Mouse (Mus musculus) embryonic facial prominence, embryonic 12.5 days (tissue): ENCODE data around the gene Cpm. TPM values are rescaled to one million over a fixed set of nuclear protein-coding genes. Genes with fewer than 3 reads are reported as not detected.

Experiments
- ATAC-seq: fragments of 200-750 bp; cut with Nextera tagmentation; 2 replicates; pipeline ENCODE4 v1.8.0; 2017; ENCODE audit not compliant: insufficient number of reproducible peaks, insufficient read depth, low FRiP score, low TSS enrichment
- H3K27ac ChIP-seq: fragments of 300-500 bp; sonication (generic); 2 replicates; pipeline ENCODE4 v1.5.1; 2016; ENCODE audit warnings: mild to moderate bottlenecking
- H3K27me3 ChIP-seq: fragments of 300-500 bp; sonication (generic); 2 replicates; pipeline ENCODE4 v1.6.1; 2016; ENCODE audit warnings: mild to moderate bottlenecking, moderate library complexity
- H3K36me3 ChIP-seq: fragments of 300-500 bp; sonication (generic); 2 replicates; pipeline ENCODE4 v1.6.1; 2016; ENCODE audit warnings: mild to moderate bottlenecking
- H3K4me1 ChIP-seq: fragments of 300-500 bp; sonication (generic); 2 replicates; pipeline ENCODE4 v1.6.1; 2016
- H3K4me2 ChIP-seq: fragments of 300-500 bp; sonication (generic); replicated peaks from 2 replicates; pipeline ENCODE4 v1.6.1; 2016; ENCODE audit warnings: mild to moderate bottlenecking, moderate library complexity
- H3K4me3 ChIP-seq: fragments of 300-500 bp; sonication (generic); 2 replicates; pipeline ENCODE4 v1.5.1; 2016; ENCODE audit warnings: mild to moderate bottlenecking
- H3K9ac ChIP-seq: fragments of 300-500 bp; sonication (generic); 2 replicates; pipeline ENCODE4 v1.6.1; 2016; ENCODE audit warnings: mild to moderate bottlenecking, moderate library complexity
- H3K9me3 ChIP-seq: fragments of 300-500 bp; sonication (generic); 2 replicates; pipeline ENCODE4 v1.6.1; 2016; ENCODE audit warnings: mild to moderate bottlenecking, moderate library complexity
- WGBS: fragments of 180-500 bp; shearing (Covaris S2); methylation state at CpG from one replicate; pipeline ENCODE4 v1.1.7; 2016; 5-methylcytosine and 5-hydroxymethylcytosine counted together
- polyA plus RNA-seq: library from polyadenylated mRNA; unstranded; fragments of >200 nt; fragmentation: Nextera tagmentation; extraction: Ambion mirVana; gene quantifications from 2 replicates; pipeline ENCODE4 v1.2.1, GENCODE M21; 2016

Gene Cpm
- polyA plus RNA-seq, 1 experiment from 2014 or later, result 20.4 TPM

DNA sequence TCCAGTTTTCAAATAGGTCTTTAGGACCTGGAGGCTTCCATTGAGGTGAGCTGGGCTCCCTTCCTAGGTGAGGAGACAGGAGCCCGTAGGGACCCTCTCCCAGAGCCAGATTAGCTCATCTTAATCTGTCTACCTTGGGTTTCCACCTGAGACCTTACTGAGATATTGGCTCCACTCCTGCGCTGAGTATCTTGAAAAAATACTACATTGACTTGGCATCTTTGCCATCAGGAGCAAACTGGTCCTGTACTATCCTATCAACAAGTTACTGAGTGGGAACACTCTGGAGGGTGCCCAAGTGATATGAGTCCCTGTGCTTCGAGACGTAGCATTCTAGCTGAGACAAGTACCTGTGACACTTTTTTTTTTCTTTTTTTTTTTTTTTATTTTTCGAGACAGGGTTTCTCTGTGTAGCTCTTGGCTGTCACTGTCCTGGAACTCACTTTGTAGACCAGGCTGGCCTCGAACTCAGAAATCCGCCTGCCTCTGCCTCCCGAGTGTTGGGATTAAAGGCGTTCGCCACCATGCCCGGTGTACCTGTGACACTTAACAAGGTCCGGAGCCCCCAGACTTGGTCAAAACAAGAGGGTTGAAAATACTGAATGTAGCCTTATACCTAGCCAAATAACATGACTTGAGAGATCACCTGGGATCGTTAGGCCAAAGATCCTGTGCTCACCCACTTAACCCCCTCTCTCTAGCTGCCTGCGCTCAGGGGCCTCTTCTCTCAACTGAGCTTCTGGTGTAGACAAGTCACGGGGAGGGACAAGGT lies 13.4 kb downstream of the Cpm start:
- 92% methylated on average over 15 of the region's 15 CpGs for WGBS
- Histone ChIP-seq H3K4me2 (no peak overlapping the region), H3K4me1 (0 out of 2 replicates have a peak, but pooled peaks cover 6% of the 10 kb centered on the region), H3K9ac (no peak overlapping the region), H3K27me3 (no peaks in the 10 kb centered on the region), H3K9me3 (no peaks in the 10 kb centered on the region), H3K4me3 (no peak overlapping the region), H3K27ac (no peak overlapping the region), H3K36me3 (no peaks in the 10 kb centered on the region)
- no peak for ATAC-seq

DNA sequence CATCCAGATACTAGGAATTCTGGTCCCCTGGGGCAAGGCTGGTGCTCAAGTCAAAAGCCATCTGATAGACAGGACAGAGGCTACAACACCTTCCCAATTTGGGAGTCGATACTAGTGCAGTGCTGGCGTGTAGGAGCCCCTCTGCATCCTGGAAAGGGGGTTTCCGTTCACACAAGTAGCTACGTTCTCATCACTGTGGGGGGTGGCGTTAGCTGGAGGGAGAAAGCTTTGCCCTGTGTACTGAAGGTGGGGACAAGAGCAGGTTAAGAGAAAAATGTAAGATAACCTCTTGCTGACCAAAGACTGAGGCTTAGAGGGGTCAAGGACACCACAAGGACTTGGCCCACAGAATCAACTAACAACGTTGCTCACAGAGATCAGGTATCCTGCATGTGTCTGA lies 14.0 kb downstream of the Cpm start:
- H3K27ac ChIP-seq, result no peak overlapping the region
- no peaks in the 10 kb centered on the region for H3K36me3 ChIP-seq
- ATAC-seq, result no peak
- WGBS, result 73% methylated on average over 6 of the region's 6 CpGs
- 0 out of 2 replicates have a peak, but pooled peaks cover 5% of the 10 kb centered on the region for H3K4me1 ChIP-seq
- no peak overlapping the region for H3K4me2 ChIP-seq
- no peaks in the 10 kb centered on the region for H3K9me3 ChIP-seq
- H3K4me3 ChIP-seq, result no peak overlapping the region
- H3K9ac ChIP-seq, result no peak overlapping the region
- H3K27me3 ChIP-seq, result no peaks in the 10 kb centered on the region

DNA sequence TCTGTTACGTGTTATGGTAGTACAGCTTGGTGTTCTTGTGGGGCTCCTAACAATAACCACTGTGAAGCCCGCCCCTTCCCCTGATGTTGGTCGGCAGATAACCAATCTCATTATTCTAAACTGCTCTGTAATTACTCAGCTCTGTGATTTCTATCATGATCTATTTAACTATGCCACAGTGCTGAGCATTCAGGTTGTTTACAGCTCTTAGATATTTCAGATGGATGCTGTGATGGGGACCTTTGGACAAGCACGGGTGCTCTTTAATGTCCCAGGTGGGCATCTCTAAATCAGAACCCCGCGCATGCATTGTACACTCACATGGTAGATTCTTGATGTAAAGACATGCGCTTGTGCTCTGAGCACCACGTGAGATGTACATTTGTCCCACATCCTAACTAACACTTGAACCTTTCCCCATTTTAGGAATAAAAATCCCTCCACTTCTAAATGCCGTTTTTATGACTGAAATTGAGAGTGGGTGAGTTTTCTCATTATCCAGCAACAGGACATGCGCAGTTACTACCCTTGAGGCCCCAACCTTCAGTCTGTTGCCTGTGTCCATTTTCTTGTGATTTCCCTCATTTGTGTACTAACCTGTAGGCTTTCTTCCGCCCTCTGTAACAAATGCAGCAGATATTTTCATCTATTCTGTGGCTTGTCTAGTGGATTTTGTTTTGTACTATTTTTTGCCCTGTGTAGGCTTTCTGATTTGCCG lies 14.6 kb downstream of the Cpm start:
- 86% methylated on average over 12 of the region's 12 CpGs for WGBS
- H3K36me3 ChIP-seq, result no peaks in the 10 kb centered on the region

GRCm38 (mm10) chr10:117644429-117644748 lies 15.1 kb downstream of the Cpm start:
- Histone ChIP-seq H3K9ac (no peak overlapping the region), H3K27me3 (no peaks in the 10 kb centered on the region), H3K9me3 (no peaks in the 10 kb centered on the region), H3K4me3 (no peak overlapping the region), H3K4me2 (no peak overlapping the region), H3K27ac (no peak overlapping the region), H3K36me3 (no peaks in the 10 kb centered on the region), H3K4me1 (0 out of 2 replicates have a peak, but pooled peaks cover 5% of the 10 kb centered on the region)
- ATAC-seq, result no peak
- 79% methylated on average over 8 of the region's 8 CpGs for WGBS

More for the DNA sequence above, 14.6 kb downstream of the Cpm start:
- 0 out of 2 replicates have a peak, but pooled peaks cover 5% of the 10 kb centered on the region for H3K4me1 ChIP-seq
- H3K27ac ChIP-seq, result no peak overlapping the region
- no peak overlapping the region for H3K4me2 ChIP-seq
- ATAC-seq, result no peak
- no peak overlapping the region for H3K4me3 ChIP-seq
- no peak overlapping the region for H3K9ac ChIP-seq
- H3K9me3 ChIP-seq, result no peaks in the 10 kb centered on the region
- H3K27me3 ChIP-seq, result no peaks in the 10 kb centered on the region

- Histone ChIP-seq H3K27me3 (no peaks in the 10 kb centered on the region), H3K9me3 (no peaks in the 10 kb centered on the region), H3K4me1 (0 out of 2 replicates have a peak, but pooled peaks cover 5% of the 10 kb centered on the region), H3K9ac (no peak overlapping the region), H3K4me3 (no peak overlapping the region), H3K27ac (no peak overlapping the region), H3K4me2 (no peak overlapping the region), H3K36me3 (no peaks in the 10 kb centered on the region)
- no peak for ATAC-seq
- 90% methylated on average over 11 of the region's 11 CpGs for WGBS
Measured at GRCm38 (mm10) chr10:117644828-117645227, 15.5 kb downstream of the Cpm start.

- 0 out of 2 replicates have a peak, but pooled peaks cover 5% of the 10 kb centered on the region for H3K4me1 ChIP-seq
- H3K9ac ChIP-seq, result no peak overlapping the region
- WGBS, result 68% methylated on average over 7 of the region's 7 CpGs
Measured at GRCm38 (mm10) chr10:117645487-117645964, 16.2 kb downstream of the Cpm start.

GRCm38 (mm10) chr10:117646482-117647157 lies 17.3 kb downstream of the Cpm start:
- Histone ChIP-seq H3K9me3 (no peaks in the 10 kb centered on the region), H3K4me3 (no peak overlapping the region), H3K27me3 (no peaks in the 10 kb centered on the region), H3K9ac (no peak overlapping the region), H3K36me3 (no peaks in the 10 kb centered on the region), H3K4me1 (0 out of 2 replicates have a peak, but pooled peaks cover 3% of the 10 kb centered on the region), H3K27ac (no peak overlapping the region), H3K4me2 (no peak overlapping the region)
- no peak for ATAC-seq
- WGBS, result 86% methylated on average over 5 of the region's 5 CpGs

More at GRCm38 (mm10) chr10:117645487-117645964, 16.2 kb downstream of the Cpm start:
- H3K36me3 ChIP-seq, result no peaks in the 10 kb centered on the region
- H3K4me3 ChIP-seq, result no peak overlapping the region
- no peak for ATAC-seq
- no peaks in the 10 kb centered on the region for H3K27me3 ChIP-seq
- no peak overlapping the region for H3K4me2 ChIP-seq
- H3K27ac ChIP-seq, result no peak overlapping the region
- no peaks in the 10 kb centered on the region for H3K9me3 ChIP-seq

DNA sequence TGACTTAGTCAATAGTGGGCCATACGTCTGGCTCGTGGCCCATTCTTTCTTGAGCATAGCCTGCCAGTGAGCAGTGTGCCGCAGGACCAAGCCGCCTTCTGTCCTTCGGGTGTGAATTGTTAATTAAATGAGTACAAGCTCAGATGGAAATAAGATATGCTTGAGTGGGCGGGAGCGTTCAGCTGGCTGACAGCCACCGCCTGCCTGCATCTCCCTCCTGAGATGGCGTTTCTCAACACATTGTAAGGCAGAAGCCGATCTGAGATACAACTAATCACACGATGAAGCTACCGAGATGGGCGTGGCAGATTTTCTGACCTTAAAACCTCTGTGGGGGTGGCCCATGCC lies 17.8 kb downstream of the Cpm start:
- no peaks in the 10 kb centered on the region for H3K36me3 ChIP-seq
- no peaks in the 10 kb centered on the region for H3K4me1 ChIP-seq
- WGBS, result 79% methylated on average over 13 of the region's 13 CpGs
- no peaks in the 10 kb centered on the region for H3K9me3 ChIP-seq
- H3K9ac ChIP-seq, result no peak overlapping the region
- H3K4me3 ChIP-seq, result no peak overlapping the region
- no peak overlapping the region for H3K27ac ChIP-seq
- H3K4me2 ChIP-seq, result no peak overlapping the region
- no peaks in the 10 kb centered on the region for H3K27me3 ChIP-seq
- no peak for ATAC-seq

DNA sequence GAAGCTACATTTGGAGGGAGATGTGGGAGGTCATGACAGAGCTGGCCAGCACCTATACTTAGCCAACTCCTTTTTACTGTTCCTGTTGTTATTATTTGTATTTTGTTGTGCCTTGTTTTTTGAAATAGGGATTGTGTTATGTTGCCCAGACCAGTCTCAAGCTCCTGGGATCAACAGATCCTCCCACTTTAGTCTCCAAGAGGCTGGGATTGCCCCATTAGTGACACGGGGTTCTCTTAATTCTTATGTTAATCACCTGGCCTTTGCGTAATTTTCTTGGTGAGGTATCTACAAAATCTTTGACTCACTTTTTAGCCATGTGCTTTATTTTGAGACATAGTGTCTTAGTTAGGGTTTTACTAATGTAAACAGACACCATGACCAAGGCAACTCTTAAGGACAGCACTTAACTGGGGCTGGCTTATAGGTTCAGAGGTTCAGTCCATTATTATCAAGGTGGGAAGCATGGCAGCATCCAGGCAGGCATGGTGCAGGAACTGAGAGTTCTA lies 18.7 kb downstream of the Cpm start:
- no peak overlapping the region for H3K4me2 ChIP-seq
- no peaks in the 10 kb centered on the region for H3K27me3 ChIP-seq
- H3K9ac ChIP-seq, result no peak overlapping the region
- WGBS, result 87% methylated on average over 2 of the region's 2 CpGs
- no peaks in the 10 kb centered on the region for H3K36me3 ChIP-seq
- H3K9me3 ChIP-seq, result no peaks in the 10 kb centered on the region
- H3K27ac ChIP-seq, result no peak overlapping the region
- no peak for ATAC-seq
- no peak overlapping the region for H3K4me3 ChIP-seq
- H3K4me1 ChIP-seq, result no peaks in the 10 kb centered on the region

GRCm38 (mm10) chr10:117648643-117649042 lies 19.3 kb downstream of the Cpm start:
- H3K9ac ChIP-seq, result no peak overlapping the region
- H3K9me3 ChIP-seq, result no peaks in the 10 kb centered on the region
- H3K27me3 ChIP-seq, result no peaks in the 10 kb centered on the region
- no peak overlapping the region for H3K27ac ChIP-seq
- no peaks in the 10 kb centered on the region for H3K4me1 ChIP-seq
- ATAC-seq, result no peak
- no peak overlapping the region for H3K4me3 ChIP-seq
- no peak overlapping the region for H3K4me2 ChIP-seq
- no peaks in the 10 kb centered on the region for H3K36me3 ChIP-seq
- 83% methylated on average over 3 of the region's 3 CpGs for WGBS

GRCm38 (mm10) chr10:117649292-117650041 lies 20.2 kb downstream of the Cpm start:
- Histone ChIP-seq H3K4me3 (no peak overlapping the region), H3K4me2 (no peak overlapping the region), H3K4me1 (no peaks in the 10 kb centered on the region), H3K27ac (no peak overlapping the region), H3K9ac (no peak overlapping the region), H3K27me3 (no peaks in the 10 kb centered on the region), H3K9me3 (no peaks in the 10 kb centered on the region), H3K36me3 (no peaks in the 10 kb centered on the region)
- WGBS, result 86% methylated on average over 11 of the region's 11 CpGs
- ATAC-seq, result no peak
